Mouse (Mus musculus) macrophage (primary cell): ENCODE results near the gene Mcub. TPM values are rescaled to one million over a fixed set of nuclear protein-coding genes. Genes with fewer than 3 reads are reported as not detected.

Experiments used
- H3K27ac ChIP-seq: fragments of 350-480 bp; formaldehyde crosslinking; 2 replicates; pipeline ENCODE4 v1.9.0; 2021
- H3K36me3 ChIP-seq: fragments of 350-480 bp; formaldehyde crosslinking; 2 replicates; pipeline ENCODE4 v1.9.0; 2021; ENCODE audit errors: inconsistent target
- H3K4me3 ChIP-seq: fragments of 350-480 bp; formaldehyde crosslinking; 2 replicates; pipeline ENCODE4 v1.9.0; 2021; ENCODE audit errors: inconsistent target
- H3K79me2 ChIP-seq: fragments of 350-480 bp; formaldehyde crosslinking; 2 replicates; pipeline ENCODE4 v1.9.0; 2021; ENCODE audit errors: inconsistent target
- WGBS: methylation state at CpG from one replicate; pipeline ENCODE4 v1.1.7; 2026; ENCODE audit warnings: inconsistent platforms; ENCODE audit not compliant: missing documents; 5-methylcytosine and 5-hydroxymethylcytosine counted together
- polyA plus RNA-seq: library from polyadenylated mRNA; stranded (reverse); fragments of 250-400 nt; gene quantifications from 3 replicates; pipeline ENCODE4 v1.2.4, GENCODE M21; 2018; ENCODE audit warnings: inconsistent platforms

The Mcub gene
- polyA plus RNA-seq, 1 experiment from 2014 or later, result 32.2 TPM

DNA sequence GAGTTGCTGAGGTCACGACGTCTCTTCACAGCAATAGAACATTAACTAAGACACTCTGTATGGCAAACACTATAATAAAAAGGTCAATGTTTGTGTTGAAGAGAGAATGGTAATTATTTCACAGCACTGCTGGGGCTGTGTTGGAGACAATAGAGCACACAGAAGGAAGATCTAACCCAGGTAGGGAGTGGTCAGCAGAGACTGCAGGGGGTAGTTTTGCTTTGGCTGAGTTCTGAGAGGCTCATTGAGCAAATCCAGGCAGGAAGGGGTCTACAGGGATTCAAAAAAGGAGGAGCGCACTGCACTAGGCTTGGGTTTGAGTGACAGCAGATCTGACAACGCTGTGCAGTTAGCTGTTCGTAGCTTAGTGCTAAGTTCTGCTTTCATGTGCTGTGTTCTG, 6.3 kb upstream of the Mcub start:
- WGBS, result 89% methylated on average over 5 of the region's 5 CpGs
- H3K27ac ChIP-seq, result no peak overlapping the region
- no peaks in the 10 kb centered on the region for H3K79me2 ChIP-seq
- H3K4me3 ChIP-seq, result no peak overlapping the region
- no peaks in the 10 kb centered on the region for H3K36me3 ChIP-seq

DNA sequence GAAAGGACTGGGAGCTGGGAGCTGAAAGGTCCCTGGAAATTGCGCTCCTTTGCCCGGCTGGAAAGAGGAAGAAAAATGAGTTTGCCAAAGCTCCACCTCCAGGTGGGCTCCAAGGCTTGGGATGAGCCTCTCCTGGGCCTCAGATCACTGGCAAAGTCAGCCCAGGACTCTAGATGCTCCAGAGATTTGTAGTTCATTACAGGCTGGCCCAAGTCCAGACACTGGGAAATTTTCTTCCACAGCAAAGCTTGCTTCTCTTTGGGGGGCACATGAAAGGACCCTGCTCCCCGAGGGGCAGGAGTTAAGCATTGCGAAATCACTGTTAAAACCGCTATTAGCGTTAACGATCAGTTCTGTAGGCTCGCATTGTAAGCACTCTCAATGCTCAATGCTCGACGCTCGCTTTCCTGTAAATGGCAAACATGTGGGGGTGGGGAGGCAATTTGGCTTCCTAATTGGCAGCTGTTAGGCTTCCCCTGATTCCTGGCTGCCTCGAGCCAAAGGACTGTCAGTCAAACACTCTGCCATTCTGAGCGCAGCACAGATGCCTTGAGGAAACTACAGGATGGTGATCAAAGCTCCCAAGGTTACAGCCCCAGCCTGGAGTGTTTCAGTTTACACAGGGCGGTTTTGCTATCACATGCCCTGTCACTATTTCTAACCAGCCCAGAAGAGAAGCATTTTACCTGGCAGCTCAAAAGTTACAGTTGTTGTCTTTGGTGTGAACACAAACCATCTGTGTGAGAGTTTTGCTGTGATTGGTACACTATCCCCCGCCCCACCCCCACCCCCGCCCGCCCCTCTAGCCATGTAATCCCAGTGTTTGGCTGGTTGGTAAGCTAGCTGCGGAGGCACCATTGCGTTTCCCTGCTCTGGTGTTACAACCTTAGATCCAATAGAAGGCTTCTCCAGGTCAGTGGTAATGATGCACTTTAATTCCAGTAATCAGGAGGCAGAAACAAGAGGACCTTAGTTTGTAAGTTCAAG, 816 bp upstream of the Mcub start:
- Histone ChIP-seq H3K4me3 (peak overlapping the region; percentile 50), H3K27ac (peak overlapping the region; percentile 63), H3K36me3 (no peaks in the 10 kb centered on the region), H3K79me2 (peaks cover 29% of the 10 kb centered on the region)
- WGBS, result 40% methylated on average over 19 of the region's 19 CpGs

DNA sequence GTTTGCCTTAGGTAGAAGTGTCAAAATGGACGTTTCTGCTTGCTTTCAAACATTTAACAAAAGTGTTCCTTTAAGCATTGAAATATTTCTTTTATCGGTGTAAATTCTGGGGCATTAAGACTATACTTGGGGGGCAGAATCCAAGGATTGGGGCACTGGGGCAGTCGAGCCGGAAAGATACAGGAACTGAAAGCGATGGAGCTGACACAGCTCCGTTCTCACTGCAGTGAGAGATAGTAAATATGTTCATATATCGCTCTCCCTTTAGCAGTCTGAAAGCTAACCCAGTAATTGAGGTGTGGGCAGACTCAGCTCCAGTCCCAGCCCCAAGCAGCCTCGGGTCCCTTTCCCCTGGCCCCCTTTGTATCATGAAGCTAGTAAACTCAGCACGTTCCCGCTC, 975 bp downstream of the Mcub start:
- WGBS, result 24% methylated on average over 10 of the region's 10 CpGs
- peak overlapping the region; percentile 62 for H3K27ac ChIP-seq
- peak overlapping the region; percentile 50 for H3K4me3 ChIP-seq
- peaks cover 47% of the 10 kb centered on the region for H3K79me2 ChIP-seq
- H3K36me3 ChIP-seq, result no peaks in the 10 kb centered on the region

DNA sequence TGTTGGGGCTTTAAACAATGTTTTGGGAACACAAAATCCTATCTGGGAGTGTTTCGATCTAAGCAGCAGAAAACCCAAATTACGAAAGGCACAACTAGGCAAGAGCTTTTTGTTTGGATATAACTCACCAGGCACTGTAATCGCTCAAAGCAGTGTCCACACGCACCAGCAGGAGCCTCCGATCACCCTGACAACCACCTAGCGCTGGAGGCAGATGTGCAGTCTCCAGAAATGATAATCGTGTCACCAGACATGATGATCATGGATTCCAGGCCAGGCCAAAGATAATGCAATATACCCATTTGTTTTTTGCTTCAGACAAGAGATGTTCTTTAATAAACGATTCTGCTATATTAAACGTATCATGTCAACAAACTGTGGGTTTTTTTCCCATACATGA, 2.1 kb downstream of the Mcub start:
- WGBS, result 93% methylated on average over 9 of the region's 9 CpGs
- H3K27ac ChIP-seq, result no peak overlapping the region
- H3K4me3 ChIP-seq, result no peak overlapping the region
- H3K79me2 ChIP-seq, result peaks cover 58% of the 10 kb centered on the region
- no peaks in the 10 kb centered on the region for H3K36me3 ChIP-seq

DNA sequence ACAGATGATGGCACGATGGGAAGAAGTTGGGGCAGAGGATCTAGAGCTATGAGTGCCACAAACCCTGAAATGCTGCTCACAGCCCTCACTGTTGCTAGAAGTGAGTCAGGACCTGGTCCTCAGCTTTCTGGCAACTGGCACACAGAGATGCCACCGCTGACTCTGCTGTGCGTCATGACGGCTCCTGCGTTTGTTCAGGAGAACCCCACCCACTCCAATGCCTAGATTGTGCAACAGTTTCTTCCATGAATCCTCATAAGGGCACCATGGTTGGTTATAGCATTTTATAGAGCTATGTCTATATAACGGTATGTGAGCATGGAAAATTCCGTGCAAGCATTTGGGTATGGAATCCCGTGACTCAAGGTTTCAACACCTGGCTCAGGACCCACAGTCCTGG, 5.3 kb downstream of the Mcub start:
- H3K4me3 ChIP-seq, result no peak overlapping the region
- no peak overlapping the region for H3K27ac ChIP-seq
- H3K36me3 ChIP-seq, result no peaks in the 10 kb centered on the region
- 96% methylated on average over 8 of the region's 8 CpGs for WGBS
- H3K79me2 ChIP-seq, result peaks cover 88% of the 10 kb centered on the region

DNA sequence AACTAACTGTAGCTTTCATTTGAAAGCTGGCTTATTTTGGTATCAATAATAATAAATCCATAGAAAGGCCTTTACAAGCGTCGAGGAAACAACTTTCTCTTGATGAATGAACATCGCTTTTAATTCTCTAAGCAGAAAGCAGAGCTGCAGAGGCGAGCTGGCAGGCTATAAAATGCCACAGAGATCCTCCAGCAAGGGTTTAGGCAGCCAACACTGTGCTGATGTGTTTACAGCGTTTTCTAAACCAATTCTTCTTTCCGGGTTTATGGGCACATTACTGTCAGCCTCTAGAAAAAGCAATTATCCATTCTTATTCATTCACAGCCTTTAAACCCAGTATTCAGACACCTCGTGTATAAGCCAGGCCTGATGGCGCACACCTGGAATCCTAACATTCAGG, 7.5 kb downstream of the Mcub start:
- H3K4me3 ChIP-seq, result no peak overlapping the region
- H3K36me3 ChIP-seq, result no peaks in the 10 kb centered on the region
- H3K27ac ChIP-seq, result no peak overlapping the region
- 95% methylated on average over 8 of the region's 8 CpGs for WGBS
- H3K79me2 ChIP-seq, result peaks cover 80% of the 10 kb centered on the region

DNA sequence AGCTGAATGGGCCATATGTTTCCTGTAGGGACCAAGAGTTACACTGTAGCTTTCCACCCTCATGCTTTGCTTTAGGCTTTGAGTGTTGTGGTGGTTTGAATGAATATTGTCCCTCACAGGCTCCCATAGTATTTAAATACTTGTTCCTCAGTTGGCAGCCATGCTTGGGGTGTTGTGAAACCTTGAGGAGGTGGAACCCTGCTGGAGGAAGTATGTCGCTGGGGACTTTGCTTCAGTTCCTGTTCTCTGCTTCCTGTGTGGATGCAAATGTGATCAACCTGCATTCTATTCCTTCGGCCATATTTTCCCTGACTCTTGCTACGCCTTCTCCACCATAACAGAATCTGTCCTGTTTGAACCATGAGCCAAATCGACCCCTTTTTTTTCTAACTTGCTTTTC, 16.7 kb downstream of the Mcub start:
- Histone ChIP-seq H3K79me2 (peaks cover 10% of the 10 kb centered on the region; the same call in 1 of the 2 replicates), H3K27ac (no peak overlapping the region), H3K4me3 (no peak overlapping the region), H3K36me3 (no peaks in the 10 kb centered on the region)
- 68% methylated on average over 4 of the region's 4 CpGs for WGBS

DNA sequence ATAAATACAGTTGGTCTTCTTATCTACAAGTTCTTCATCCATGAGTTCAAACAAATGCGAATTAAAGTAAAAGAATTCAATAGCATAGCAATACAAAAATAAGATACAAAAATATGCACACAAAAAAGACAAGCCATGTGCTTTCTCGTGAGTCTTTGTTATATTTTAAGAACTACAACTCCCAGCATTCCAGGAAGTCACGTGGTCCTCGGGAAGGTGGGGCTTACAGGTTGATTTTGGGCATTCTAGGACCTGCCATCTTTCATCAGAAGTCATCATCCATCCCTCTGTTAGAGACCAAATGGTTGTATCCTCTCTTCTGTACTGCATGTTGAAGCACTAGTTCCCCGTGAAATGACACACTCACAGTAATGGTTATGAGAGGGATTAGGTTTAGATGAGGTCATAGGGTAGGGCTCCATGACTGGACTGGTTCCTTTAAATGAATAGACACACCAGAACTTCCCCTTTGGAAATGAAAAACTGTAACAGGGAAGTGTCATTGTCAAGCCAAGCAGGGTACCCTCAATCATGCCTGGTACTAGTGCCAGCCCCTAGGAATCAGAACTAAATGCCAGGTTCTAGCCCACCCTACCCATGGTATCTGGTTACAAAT, 20.7 kb downstream of the Mcub start:
- WGBS, result 73% methylated on average over 5 of the region's 5 CpGs
- Histone ChIP-seq H3K27ac (peak overlapping the region; percentile 60), H3K79me2 (peaks cover 19% of the 10 kb centered on the region; the same call in 1 of the 2 replicates), H3K36me3 (no peaks in the 10 kb centered on the region), H3K4me3 (no peak overlapping the region)

DNA sequence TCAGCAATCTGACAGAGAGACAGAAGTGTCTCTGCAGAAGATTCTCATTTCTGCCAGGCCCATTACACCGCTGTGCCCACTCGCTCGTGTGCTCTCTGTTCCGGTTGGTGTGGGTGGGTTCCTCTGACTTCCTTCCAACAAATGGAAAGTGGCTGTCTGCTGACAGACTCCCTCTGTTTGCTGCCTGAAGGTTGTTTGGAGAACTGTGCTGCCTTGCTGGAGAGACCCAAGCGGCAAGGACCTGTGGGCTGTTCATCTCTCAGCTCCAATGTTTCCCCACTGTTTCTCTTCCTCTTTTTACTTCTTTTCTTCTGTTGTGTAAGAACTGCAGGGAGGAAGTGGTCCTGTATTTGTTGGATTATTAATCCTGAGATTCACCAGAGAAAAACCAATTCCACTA, 21.6 kb downstream of the Mcub start:
- Histone ChIP-seq H3K27ac (peak overlapping the region; percentile 60), H3K4me3 (no peak overlapping the region), H3K36me3 (no peaks in the 10 kb centered on the region), H3K79me2 (peaks cover 21% of the 10 kb centered on the region; the same call in 1 of the 2 replicates)
- 29% methylated on average over 5 of the region's 5 CpGs for WGBS

DNA sequence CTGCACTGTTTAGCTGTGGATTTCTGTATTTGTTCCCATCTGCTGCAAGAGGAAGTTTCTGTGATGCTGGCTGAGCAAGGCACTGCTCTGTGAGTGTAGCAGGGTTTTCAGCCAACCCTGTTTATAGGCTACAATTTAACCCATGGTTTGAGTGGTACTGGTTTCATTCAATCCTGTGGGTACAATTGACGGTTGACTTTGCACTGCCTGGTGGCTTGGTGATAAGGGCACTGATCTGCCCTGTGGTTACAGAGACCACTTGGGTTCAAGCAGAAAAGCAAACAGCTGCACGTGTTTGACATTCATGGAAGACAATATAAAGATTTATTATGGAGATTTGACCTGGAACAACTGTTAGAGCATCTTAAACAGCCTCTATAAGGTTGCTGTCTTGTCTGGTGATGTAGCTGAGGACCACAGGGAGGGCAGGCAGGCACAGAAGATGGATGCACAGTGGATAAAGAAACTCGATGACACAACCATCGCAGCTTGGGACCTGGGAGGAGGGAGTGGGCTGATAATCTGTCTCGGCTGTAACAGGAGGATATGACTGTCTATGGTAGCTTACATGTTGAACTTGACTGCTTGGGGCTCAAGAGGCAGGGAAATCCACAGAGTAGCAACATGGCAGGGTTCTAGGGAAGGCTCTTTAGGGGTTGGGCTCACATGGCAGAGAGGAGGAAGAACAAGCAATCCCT, 23.6 kb downstream of the Mcub start:
- H3K36me3 ChIP-seq, result no peaks in the 10 kb centered on the region
- no peak overlapping the region for H3K4me3 ChIP-seq
- WGBS, result 35% methylated on average over 5 of the region's 5 CpGs
- H3K79me2 ChIP-seq, result peaks cover 29% of the 10 kb centered on the region; the same call in 1 of the 2 replicates
- 0 out of 2 replicates have a peak overlapping the region, but pooled peaks have one; percentile 7 for H3K27ac ChIP-seq

DNA sequence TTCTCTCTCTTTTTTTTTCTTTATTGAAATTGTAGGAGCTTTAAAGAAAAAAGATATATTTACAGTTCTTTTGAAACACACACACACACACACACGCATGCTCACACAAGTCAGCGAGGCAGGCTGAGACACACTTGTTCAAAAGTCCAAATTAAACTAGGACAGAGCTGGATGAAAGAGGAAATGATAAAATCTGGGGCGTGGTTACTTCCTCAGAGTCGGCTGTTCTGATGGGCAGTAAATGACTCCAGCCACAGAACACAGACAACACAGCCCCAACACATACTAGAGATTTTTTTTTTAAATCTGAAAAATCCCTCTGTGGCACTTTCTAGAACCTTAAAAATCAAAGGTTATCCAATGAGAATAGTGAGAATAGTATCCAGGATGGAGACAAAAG, 26.2 kb downstream of the Mcub start:
- WGBS, result 12% methylated on average over 4 of the region's 4 CpGs
- Histone ChIP-seq H3K36me3 (no peaks in the 10 kb centered on the region), H3K27ac (0 out of 2 replicates have a peak overlapping the region, but pooled peaks have one; percentile 19), H3K79me2 (peaks cover 23% of the 10 kb centered on the region; the same call in 1 of the 2 replicates), H3K4me3 (no peak overlapping the region)

DNA sequence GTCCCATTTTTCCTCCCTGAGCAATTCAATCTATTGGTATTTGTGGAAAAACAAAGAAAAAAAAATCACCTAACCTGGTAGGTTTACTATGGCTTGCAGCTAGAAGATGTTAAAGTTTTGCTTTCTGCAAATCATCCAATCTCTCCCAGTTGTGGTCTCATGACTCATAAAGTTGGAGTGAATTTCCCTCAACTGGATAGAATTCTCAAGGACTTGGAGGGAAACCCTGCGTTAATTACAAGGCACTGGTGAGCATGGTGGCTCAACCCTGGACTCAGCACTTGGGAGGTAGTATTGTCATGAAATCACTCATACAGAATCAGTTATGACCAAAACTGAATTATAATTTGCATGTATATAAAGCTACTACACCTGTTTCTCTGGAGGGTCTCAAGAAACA, 28.7 kb downstream of the Mcub start:
- no peaks in the 10 kb centered on the region for H3K36me3 ChIP-seq
- H3K4me3 ChIP-seq, result no peak overlapping the region
- 92% methylated on average over 1 of the region's 1 CpGs for WGBS
- H3K79me2 ChIP-seq, result peaks cover 24% of the 10 kb centered on the region; the same call in 1 of the 2 replicates
- no peak overlapping the region for H3K27ac ChIP-seq

DNA sequence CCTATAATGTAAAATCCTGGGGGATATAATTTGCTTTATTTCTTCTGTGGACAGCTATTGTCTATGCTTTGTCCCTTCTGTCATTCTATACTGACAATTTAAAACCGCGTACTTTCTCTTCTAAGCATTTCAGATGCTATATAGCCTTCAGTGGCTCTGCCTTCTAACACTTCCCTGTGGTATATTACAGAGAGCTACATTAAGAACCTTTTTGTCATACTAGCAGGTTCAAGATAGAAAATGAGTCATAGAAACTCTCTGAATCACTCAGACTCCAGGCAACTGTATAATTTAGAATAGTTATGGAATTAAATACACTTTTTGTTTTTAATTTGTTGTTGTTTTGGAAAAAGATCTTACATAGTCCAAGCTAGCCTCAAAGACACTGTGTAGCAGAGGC, 29.2 kb downstream of the Mcub start:
- no peaks in the 10 kb centered on the region for H3K36me3 ChIP-seq
- 100% methylated on average over 2 of the region's 2 CpGs for WGBS
- H3K27ac ChIP-seq, result no peak overlapping the region
- H3K79me2 ChIP-seq, result peaks cover 24% of the 10 kb centered on the region; the same call in 1 of the 2 replicates
- no peak overlapping the region for H3K4me3 ChIP-seq

DNA sequence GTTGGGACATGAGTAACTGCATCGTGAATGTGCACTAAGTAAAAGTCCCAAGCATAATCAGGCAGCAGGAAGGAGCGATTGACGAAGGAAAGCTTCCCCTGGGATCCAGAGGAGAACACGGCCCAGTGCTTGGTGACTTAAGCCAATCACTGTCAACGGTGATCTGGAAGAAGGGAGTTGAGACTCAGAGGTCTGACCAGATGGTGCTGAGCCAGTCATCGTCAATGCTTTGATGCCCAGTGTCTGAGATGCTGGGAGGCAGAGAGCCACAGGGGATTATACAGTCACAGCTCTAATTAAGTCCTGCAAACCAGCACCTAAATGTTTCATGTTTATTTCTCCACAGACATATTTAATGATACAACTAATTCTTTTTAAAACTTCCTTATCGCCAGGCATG, 30.9 kb downstream of the Mcub start:
- no peak overlapping the region for H3K4me3 ChIP-seq
- peaks cover 14% of the 10 kb centered on the region; the same call in 1 of the 2 replicates for H3K79me2 ChIP-seq
- WGBS, result 92% methylated on average over 7 of the region's 7 CpGs
- H3K36me3 ChIP-seq, result no peaks in the 10 kb centered on the region
- no peak overlapping the region for H3K27ac ChIP-seq
